Mouse (Mus musculus) frontal cortex, postnatal 10 days (tissue): ENCODE results near the gene Dapk3.
"Not testable (repeated sequence)": the region's sequence is repeated elsewhere in the genome, so short reads cannot be mapped to it uniquely, and the experiment has no call there.

ENCODE experiments used
- DNase-seq, 2 experiments: peaks; one replicate each; pipeline ENCODE4 v3.0.0; 2022; ENCODE audit warnings: low spot score in 2 of 2, mixed read lengths in 1 of 2

The Dapk3 gene

GRCm38 (mm10) chr10:81177958-81178712 is 4.7 kb upstream of the Dapk3 start:
- no peak for DNase-seq

DNA sequence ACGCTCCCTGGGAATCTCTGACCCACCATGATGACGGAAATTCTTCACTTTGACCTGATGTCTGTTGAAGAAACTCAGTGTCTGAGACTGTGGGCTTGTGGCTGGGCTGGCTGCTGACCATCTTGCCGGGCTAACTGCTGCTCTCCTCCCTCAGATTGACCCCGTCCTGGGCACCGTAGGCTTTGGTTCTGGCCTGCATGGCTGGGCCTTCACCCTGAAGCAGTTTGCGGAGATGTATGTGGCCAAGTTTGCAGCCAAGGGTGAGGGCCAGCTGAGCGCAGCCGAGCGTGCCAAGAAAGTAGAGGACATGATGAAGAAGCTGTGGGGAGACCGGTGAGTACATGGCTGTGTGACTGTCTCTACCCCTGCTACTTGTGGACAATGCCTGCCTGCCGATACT is 3.9 kb upstream of the Dapk3 start:
- no peak for DNase-seq

DNA sequence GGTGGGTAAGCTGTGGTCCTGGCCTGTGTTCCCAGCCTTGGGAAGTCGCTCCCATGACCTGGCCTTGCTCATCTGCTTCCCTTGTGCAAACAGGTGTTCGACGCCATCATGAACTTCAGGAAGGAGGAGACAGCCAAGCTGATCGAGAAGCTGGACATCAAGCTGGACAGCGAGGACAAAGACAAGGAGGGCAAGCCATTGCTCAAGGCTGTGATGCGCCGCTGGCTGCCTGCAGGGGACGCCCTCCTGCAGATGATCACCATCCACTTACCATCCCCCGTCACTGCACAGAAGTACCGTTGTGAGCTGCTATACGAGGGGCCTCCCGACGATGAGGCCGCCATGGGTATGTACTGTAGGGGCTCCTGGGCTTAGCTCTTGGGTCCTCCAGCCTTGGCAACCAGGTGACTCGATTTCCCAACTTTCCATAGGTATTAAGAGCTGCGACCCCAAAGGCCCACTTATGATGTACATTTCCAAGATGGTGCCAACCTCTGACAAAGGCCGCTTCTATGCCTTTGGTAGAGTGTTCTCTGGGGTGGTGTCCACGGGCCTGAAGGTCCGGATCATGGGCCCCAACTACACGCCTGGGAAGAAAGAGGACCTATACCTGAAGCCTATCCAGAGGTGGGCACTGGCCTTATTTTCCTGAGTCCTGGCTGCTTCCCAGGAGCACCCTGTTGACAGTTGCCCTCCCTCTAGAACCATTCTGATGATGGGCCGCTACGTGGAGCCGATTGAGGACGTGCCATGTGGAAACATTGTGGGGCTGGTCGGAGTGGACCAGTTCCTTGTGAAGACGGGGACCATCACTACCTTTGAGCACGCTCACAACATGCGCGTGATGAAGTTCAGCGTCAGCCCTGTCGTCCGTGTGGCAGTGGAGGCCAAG is 3.1 kb upstream of the Dapk3 start:
- no peak for DNase-seq

GRCm38 (mm10) chr10:81180946-81181345 is 1.9 kb upstream of the Dapk3 start:
- DNase-seq: no peak

DNA sequence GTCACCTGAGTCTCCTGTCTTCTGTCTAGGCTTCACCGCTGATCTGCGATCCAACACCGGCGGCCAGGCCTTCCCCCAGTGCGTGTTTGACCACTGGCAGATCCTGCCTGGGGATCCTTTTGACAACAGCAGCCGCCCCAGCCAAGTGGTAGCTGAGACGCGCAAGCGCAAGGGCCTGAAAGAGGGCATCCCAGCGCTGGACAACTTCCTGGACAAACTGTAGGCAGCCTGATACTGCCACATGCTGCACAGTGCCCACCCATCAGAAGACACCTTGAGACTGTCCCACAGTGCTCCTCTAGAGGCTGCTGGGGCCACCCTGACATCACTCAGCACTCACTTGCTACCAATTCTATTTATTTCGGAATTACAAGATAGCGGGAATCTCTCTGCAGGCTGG is 945 bp upstream of the Dapk3 start:
- DNase-seq: not testable (repeated sequence)

DNA sequence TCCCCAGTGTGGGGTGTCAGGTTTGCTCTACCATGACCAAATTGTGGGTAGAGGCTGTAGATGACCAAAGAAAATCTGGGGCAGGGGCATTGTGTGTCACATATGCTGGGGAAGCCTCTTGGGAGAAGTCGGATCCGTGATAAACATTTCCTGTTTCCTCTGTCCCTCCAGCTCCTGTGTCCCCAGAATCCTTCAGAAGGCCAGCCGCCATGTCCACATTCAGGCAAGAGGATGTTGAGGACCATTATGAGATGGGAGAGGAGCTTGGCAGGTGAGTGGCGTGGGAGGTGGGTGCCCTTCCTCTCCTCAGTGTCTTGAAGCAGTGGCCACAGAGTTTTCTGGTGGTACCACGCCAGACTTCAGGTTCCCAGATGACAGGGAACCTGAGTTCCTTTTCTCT is 1.0 kb downstream of the Dapk3 start, which contains the start of gene 4930442H23Rik:
4930442H23Rik (minus strand) TSS at position 45 of the 400 bp plus-strand sequence.
- DNase-seq: no peak

DNA sequence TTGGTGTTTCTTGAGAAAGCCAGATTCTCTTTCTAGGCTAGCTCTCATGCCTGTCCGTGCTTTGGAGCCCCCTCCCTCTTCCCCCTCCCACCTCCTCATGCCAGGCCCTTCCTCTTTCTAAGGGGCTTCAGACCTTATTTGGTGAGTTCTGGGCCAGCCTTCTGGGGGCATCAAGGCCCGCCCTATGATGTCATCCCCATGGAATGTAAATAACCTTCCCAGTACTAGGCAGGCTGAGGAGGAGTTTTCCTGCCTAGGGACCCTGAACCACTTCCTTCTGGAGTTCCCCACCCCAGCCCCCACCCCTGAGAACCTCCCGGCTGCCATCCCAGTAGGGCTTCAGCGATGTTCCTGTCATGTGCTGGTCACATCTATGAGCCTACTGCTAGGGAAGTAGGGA is 2.0 kb downstream of the Dapk3 start:
- no peak for DNase-seq

DNA sequence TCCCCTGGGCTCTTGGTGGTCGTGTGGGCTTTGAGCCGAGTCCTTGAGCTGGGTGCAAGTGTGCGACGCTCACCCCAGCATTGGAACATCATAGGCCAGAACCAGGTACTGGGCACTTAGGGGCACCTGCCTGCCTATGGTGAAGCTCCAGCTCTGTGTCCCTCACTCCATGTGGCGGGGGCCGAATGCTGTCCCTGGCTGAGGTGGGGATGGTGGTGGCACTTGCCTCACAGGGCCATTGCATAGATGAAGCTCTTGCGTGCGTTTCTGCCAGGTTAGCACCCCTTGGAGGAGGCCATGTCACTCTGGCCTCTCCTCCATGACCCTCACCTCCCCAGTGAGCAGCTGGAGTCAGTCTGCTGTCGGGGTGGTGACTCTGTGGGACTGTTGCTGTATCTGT is 4.4 kb downstream of the Dapk3 start:
- DNase-seq: no peak

GRCm38 (mm10) chr10:81189821-81190220 is 7.0 kb downstream of the Dapk3 start:
- no peak for DNase-seq

GRCm38 (mm10) chr10:81190236-81190911 is 7.6 kb downstream of the Dapk3 start:
- DNase-seq: peak in 1 of 2 experiments; percentile 44

GRCm38 (mm10) chr10:81190912-81191321 is 8.1 kb downstream of the Dapk3 start:
- no peak for DNase-seq

GRCm38 (mm10) chr10:81191342-81191982 is 8.7 kb downstream of the Dapk3 start:
- no peak for DNase-seq

DNA sequence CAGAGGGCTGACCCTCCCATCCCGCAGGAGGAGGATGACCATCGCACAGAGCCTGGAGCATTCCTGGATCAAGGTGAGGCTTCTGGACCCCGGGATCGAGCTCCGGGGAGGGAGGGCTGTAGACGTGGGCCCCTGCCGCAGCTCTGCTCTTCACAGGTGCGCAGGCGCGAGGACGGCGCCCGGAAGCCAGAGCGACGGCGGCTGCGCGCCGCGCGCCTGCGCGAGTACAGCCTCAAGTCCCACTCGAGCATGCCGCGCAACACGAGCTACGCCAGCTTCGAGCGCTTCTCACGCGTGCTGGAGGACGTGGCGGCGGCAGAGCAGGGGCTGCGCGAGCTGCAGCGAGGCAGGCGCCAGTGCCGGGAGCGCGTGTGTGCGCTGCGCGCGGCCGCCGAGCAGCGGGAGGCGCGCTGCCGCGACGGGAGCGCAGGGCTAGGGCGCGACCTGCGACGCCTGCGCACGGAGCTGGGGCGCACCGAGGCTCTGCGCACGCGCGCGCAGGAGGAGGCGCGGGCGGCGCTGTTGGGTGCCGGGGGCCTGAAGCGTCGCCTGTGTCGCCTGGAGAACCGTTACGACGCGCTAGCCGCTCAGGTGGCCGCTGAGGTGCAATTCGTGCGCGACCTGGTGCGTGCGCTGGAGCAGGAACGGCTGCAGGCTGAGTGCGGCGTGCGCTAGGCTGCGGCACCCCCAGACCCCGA is 9.6 kb downstream of the Dapk3 start:
- DNase-seq: peak; percentile 87 to 88

GRCm38 (mm10) chr10:81192968-81193501 is 10.2 kb downstream of the Dapk3 start:
- DNase-seq: no peak

- DNase-seq: no peak
Observed at GRCm38 (mm10) chr10:81193991-81194774, 11.4 kb downstream of the Dapk3 start.

DNA sequence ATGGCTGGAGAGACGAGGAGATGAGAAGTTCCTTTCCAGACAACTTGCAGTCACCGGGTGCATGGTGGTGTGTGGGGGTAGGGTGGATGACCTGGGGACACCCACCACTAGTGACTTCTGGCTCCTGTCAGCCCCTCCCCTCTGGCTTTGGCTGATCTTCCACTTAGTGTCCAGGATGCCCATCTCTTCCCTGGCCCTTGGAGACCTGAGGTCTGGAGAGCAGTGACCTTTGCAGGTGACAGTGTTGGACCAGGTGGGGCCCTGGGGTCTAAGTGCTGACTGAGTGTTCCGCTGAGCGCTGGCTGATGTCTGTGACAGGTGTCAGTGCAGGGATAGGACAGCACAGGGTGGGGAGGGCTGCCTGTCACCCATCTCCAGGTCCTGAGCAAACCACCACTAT is 12.5 kb downstream of the Dapk3 start:
- DNase-seq: peak in 1 of 2 experiments; percentile 23

- DNase-seq: peak in 1 of 2 experiments; percentile 8
Observed at GRCm38 (mm10) chr10:81196470-81197065, 13.8 kb downstream of the Dapk3 start.

DNA sequence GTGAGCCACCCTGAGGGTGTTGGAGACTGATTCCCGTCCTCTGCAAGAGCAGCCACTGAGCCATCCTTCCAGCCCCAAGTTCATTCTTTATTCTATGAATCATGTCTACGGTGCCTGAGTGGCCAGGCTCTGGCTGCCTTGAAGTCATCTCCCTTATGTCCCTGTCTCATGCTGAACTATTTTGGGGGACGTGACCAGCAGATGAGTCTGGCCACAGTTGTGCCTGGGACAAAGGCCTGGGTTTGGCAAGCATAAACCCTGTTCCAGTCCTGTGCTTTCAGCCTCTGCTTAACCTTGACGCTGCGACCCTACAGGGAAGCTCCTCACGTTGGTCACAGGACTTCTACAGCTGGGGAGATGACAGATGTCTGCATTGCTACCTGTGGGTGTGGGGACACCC is 14.5 kb downstream of the Dapk3 start:
- DNase-seq: no peak

DNA sequence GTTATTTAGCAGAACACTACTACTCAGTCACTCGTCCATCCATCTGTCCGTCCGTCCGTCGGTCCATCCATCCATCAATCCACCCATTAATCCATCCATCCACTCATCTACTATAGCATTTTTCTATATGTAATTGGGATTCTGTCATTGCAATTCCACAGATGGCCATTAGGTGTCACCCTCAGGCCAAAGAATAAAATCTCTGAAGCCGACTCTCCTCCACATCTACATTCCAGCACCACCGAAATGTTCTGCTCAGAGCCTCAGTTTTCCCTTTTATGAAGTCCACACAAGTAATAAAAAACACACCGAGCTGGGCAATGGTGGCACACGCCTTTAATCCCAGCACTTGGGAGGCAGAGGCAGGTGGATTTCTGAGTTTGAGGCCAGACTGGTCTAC is 15.4 kb downstream of the Dapk3 start:
- DNase-seq: peak in 1 of 2 experiments; percentile 15

GRCm38 (mm10) chr10:81198990-81199389 is 16.2 kb downstream of the Dapk3 start:
- DNase-seq: no peak
